Mouse (Mus musculus) kidney, postnatal 10 days (tissue): ENCODE data around the gene Engase.

Experiments
- DNase-seq: peaks from one replicate; pipeline ENCODE4 v3.0.0; 2021; ENCODE audit warnings: mixed read lengths

Engase gene

GRCm38 (mm10) chr11:118490566-118491218, 14.1 kb downstream of the Engase start:
- DNase-seq: peak; percentile 88

- no peak for DNase-seq
These were observed 14.6 kb downstream of the Engase start for GRCm38 (mm10) chr11:118491230-118491629.

DNA sequence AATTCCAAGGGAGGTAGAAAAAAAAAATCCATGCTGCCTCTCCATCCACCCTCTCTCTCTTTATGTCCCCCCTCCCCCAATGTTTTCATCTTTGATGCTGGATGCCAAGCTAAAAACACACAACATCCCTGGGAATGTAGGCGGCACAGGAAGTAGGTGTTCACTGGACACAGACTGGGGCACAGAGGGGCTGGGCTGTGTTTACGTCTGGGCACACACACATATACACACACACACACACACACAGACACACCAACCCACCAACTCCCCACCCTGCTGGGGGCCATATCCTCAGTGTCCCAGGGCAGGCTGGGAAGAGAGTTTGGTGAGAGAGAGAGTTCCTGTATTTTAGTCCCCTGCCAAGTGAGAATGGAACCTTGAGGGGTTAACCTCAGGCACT, 16.8 kb downstream of the Engase start:
- DNase-seq: no peak

DNA sequence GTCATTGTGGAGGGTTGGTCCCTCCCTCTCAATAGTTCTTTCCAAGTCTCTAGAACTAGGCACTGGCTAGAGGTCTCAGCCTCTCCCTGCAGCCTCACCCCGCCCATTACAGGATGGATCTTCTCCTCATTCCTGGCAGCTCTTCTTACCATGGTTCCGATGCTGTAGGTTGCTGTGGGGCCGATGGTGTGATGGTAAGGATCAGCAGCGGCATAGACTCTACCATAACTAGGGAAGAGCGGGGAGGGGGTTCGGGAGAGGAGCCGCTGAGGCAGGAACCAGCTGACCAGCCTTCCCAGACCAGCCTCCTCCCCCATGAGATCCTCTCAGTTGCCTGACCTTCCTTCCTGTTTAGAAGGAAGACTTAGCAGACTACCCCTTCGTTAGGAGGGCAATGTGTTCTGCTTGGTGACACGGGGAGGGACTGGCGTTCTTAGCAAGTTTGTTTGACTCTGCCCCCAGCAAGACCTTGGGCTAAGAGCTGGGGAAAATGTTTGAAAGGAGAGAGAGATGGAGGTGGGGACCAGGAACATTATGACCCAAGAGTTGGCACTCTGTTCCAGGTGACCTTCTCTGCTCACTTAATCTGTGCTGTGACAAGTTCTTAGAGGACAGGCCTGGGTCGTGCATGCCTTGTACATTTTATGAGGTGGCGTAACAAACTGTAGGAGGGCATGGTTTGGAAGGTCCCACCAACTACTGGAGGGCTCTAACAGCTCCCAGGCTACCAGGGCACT, 17.5 kb downstream of the Engase start:
- no peak for DNase-seq

GRCm38 (mm10) chr11:118495065-118495464, 18.4 kb downstream of the Engase start:
- DNase-seq: no peak

DNA sequence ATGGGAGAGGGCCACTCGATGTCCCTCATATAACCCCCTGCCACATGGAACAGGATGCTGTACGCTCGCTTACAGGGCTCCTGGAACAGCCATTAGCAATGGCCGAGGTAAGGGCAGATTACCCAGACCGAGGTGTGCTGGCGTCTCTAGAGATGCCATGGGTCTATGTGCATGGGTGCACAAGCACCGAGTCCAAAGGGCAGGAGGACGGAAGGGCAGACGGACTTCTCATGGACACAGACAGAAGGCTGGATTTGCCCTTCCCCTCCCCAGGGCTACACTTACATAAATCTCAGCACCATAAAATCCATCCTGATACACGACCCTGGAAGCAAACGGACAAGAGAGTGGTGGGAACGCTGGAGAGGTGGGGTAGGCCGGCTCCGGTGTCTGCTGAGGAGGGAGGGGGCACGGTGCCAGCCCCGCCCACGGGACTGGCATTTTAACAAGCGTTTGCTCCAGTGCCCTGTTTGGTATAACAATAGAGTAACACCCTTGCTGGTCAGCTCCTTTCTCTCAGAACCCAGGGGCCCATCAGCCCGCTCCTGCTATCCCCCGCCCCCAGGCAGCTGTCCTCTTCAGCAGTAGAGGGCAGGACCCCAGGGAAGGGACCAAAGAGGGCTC, 19.5 kb downstream of the Engase start:
- peak; percentile 44 for DNase-seq

GRCm38 (mm10) chr11:118502990-118503389, 26.4 kb downstream of the Engase start:
- DNase-seq: no peak

GRCm38 (mm10) chr11:118503418-118504179, 27.0 kb downstream of the Engase start:
- no peak for DNase-seq

GRCm38 (mm10) chr11:118504180-118504454, 27.5 kb downstream of the Engase start:
- no peak for DNase-seq

DNA sequence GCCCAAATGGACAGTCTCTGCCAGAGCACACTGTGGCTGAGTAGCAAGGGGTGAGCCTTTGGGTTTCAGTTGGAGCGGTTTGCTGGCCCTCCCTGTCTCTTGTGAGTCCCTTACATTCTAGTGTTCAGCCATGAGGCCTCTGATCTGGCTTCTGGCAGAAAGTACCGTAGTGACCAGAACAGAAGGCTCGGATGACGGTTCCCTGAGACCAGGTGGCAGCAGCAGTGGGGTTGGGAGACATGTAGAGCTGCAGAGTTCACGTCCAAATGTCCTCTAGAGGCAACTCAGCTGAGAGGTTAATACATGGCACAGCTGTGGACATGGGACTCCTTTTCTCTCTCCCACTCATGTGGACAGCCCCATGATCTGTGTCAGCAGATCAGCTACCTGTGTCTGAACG, 30.5 kb downstream of the Engase start:
- no peak for DNase-seq

- peak; percentile 85 for DNase-seq
These were observed 31.3 kb downstream of the Engase start for GRCm38 (mm10) chr11:118507904-118508303.

DNA sequence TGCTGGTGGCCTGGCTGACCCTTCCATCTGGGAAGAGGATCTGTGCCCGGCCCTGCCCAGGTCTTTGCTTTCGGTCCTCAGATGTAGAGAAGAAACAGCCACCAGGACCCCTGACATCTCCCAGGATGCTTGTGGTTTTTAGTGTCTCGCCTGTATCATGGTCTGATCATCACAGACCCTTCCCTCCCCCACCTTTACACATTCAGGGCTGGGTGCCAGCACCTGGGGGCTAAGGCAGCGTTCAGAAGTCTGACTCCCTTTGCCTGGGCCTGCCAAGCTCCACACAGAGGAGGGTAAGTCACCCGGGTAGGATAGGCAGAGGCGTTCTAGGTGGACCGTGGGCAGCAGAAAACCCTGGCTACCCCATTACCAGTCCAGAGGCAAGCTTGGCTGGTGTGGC, 31.7 kb downstream of the Engase start:
- no peak for DNase-seq

DNA sequence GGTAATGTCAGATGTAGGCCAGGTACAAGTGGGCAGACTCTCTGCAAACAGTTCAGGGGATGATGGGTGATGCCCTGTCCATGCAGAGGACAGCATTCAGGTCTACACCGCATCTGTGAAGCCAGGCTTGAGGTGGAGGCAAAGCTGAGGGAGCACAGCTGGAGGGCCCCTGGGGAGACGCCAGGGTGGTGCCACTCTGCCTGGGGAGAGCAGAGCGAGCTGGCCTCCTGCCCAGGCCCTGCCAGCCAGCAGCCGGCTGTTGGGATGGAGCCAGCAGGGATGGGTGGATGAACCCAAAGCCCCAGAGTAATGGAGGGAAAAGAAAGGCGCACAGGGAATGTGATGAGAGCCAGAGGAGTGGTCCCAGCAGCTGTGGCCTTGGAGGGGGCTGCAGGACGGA, 35.2 kb downstream of the Engase start:
- peak; percentile 73 for DNase-seq

DNA sequence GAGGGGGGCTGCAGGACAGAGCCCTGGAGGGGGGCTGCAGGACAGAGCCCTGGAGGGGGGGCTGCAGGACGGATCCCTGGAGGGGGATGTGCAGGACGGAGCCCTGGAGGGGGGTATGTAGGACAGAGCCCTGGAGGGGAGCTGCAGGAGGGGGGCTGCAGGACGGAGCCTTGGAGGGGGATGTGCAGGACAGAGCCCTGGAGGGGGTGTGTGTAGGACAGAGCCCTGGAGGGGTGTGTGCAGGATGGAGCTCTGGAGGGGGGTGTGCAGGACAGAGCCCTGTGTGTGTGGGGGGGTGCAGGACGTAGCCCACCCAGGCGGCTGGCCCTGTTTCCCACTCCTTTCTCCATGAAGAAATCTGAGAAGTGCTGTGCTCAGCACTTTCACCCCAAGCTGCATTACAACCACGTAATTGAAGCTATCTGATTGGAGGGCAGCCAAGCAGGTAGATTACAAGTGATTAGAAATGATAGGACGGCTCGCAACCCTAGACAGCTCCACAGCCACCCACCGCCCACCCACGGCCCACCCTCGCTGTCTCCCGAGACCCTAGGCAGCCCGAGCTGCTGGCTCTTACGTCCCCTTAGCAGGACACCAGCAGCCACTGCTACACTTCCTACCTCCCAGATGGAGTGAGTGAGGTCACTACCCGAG, 35.8 kb downstream of the Engase start:
- DNase-seq: no peak

DNA sequence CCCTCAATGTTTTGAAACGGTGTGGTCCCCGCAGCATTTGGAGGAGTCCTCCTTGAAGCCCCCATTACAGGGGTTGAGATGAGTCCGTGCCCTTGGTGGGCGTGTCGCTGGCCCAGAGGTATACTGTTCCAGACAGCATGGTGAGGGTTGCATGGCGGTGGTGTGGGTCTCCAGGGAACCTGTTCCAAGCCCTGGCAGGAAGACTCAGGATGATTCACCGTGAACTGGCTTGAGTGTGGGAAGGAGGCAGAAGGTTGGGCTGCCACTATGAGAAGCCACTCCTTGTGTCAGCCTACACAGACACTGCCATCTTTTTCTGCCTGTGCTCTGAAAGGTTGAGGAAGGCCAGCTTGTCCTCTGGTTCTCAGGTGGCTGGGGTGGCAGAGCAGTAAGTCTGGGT, 41.3 kb downstream of the Engase start:
- no peak for DNase-seq

GRCm38 (mm10) chr11:118518743-118519142, 42.1 kb downstream of the Engase start:
- DNase-seq: no peak

DNA sequence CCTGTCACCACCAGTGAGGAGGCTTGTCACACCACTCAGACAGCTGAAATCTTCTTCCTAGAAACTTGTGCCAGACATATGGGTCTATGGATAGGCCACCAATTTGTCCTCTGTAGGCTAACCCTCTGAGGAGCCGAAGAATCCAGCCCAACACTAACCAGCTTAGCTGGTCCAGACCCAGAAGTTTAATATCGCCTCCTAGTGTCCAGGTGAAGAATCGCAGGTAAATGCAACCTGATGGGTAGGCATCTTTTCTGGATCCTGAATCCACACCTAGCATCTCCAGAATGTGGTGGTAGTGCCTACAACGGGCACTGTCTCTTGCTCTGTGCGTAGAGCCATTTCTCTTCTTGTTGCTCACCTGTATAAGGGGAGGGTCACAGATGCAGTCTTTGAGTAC, 43.6 kb downstream of the Engase start:
- no peak for DNase-seq

DNA sequence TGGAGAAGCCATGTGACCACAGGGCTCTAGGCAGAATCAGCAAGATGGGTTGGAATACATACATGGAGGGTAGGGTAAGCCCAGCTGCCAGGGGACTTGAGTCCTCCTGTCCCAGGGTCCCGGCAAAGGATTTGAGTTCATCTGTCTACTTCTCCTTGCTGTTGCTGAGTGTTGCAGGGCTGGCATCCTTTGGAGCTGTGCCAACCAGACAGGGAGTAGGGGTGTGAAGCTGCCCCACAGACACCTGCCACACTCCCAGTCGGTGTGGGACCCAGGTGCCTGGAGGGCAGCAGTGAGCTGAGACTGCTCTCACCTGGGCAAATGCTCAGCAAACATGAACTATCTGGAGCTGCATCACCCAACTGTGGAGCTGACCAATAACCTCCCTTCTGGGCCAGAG, 44.3 kb downstream of the Engase start:
- no peak for DNase-seq

DNA sequence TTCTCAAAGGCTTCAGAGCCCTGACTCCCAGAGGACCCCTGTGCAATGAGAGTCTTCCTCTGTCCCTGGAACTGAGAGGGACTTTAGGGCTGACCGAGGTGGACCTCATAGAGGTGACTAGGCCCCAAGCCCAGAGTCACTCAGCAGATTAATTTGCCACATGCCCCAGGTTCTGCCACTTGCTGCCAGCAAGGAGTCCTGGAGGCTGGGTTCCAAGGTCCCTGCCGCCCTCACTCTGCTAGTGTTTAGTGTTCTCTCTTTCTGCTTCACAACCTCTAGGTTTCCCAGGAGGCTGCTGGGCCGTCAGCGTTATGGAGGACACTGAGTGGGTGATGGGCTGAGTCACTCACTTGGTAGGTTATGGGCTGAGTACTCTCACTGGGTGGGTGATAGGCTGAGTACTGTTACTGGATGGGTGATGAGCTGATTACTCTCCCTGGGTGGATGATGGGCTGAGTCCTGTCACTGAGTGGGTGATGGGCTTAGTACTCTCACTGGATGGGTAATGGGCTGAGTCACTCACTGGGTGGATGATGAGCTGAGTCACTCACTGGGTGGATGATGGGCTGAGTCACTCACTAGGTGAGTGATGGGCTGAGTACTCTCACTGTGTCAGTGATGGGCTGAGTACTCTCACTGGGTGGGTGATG, 47.0 kb downstream of the Engase start:
- no peak for DNase-seq

- DNase-seq: no peak
These were observed 48.4 kb downstream of the Engase start for GRCm38 (mm10) chr11:118525059-118525458.

GRCm38 (mm10) chr11:118528761-118529160, 52.1 kb downstream of the Engase start:
- no peak for DNase-seq

DNA sequence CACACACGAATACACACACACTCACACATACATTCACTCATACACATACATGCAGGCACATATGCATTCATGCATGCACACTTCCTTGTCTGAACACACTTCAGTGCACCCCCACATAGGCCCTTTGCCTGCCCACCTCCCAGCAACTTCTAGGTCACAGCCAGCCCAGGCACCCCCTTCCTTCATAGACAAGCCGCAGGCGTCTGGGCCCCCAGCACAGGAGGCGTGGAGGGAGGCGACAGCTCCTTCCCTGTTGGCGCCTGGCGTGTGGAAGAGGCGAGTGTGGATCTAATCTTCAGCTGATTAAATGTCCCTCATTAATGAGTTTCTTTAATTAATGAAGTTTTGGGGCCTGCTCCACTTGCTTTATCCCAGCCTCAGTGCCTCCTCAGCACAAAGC, 53.7 kb downstream of the Engase start:
- no peak for DNase-seq
